In the genomic region with DNA sequence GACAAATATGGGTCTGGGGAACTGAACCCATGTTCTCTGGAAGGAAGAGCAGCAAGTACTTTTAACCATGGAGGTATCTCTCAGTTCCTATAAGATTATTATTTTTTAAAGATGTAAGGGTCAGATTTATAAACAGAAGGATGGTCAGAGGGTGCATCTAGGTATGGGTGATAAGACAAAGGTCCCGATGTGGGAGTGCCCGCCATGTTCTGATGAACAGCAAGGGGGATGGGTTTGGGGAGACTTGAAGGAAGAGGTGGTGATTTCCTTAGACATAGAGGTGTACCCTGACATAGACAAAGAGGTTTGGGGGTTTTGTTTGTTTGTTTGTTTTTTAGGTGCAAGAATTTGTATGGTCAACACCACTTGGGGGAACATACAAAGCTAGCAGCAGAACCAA, we compare ENCODE assay signal across 8 mouse cellular contexts. TPM values are rescaled to one million over a fixed set of nuclear protein-coding genes. Genes with fewer than 3 reads are reported as not detected.
DNase-seq lines count a peak whose midpoint lies in the region; ATAC-seq and TF ChIP-seq lines count a peak whose summit lies in the region.

No protein-coding gene starts in this region.

- H3K9me3 ChIP-seq in heart, embryonic 14.5 days (ENCODE audit: control insufficient read depth, low read length), result no peaks in the 10 kb centered on the region
- H3K9me3 ChIP-seq in MEL (replicated peaks; ENCODE audit: insufficient read depth, low read length), result no peaks in the 10 kb centered on the region
- H3K9me3 ChIP-seq in heart, embryonic 16.5 days (replicated peaks; ENCODE audit: control insufficient read depth, low read length), result no peaks in the 10 kb centered on the region
- no peaks in the 10 kb centered on the region for H3K9me3 ChIP-seq in liver, embryonic 16.5 days (replicated peaks; ENCODE audit: control insufficient read depth, low read length)

- intact Hi-C loops in heart, postnatal 10 days (cut with DNase I), result loop anchor here (2.0 kb wide), 2 partner anchors 27 to 53 kb away; no protein-coding TSS in a partner anchor

- H3K79me2 ChIP-seq in MEL (ENCODE audit: control insufficient read depth, insufficient read depth, low read length, poor library complexity), result peaks cover 21% of the 10 kb centered on the region

- no peak for TF ChIP-seq CTCF in MEL (IDR thresholded peaks at IDR 0.05 in 2 of 3, conservative IDR thresholded peaks at IDR 0.05 in 1 of 3; ENCODE audit: control insufficient read depth in 1 of 3, insufficient read depth in 1 of 3, low read depth in 2 of 3, low read length in 3 of 3, poor library complexity in 1 of 3, severe bottlenecking in 1 of 3)

- H3K27ac ChIP-seq in heart, embryonic 14.5 days (replicated peaks in 1 of 2; ENCODE audit: control insufficient read depth in 1 of 2, insufficient read depth in 1 of 2, low read depth in 2 of 2, low read length in 2 of 2), result 0 out of 4 replicates have a peak overlapping the region, but pooled peaks of 1 of the 2 experiments have one; percentile 81
- H3K27ac ChIP-seq in MEL (ENCODE audit: control insufficient read depth, low read depth, low read length), result no peak overlapping the region
- no peak overlapping the region for H3K27ac ChIP-seq in heart, embryonic 16.5 days (ENCODE audit: low read length)
- no peak overlapping the region for H3K27ac ChIP-seq in liver, embryonic 16.5 days (ENCODE audit: low read length)

- TF ChIP-seq POLR2A in MEL (IDR thresholded peaks at IDR 0.05; ENCODE audit: control insufficient read depth in 1 of 2, insufficient read depth in 1 of 2, low read depth in 1 of 2, low read length in 2 of 2, poor library complexity in 1 of 2), result no peak

- no peaks in the 10 kb centered on the region for H3K36me3 ChIP-seq in heart, embryonic 14.5 days (ENCODE audit: control insufficient read depth, insufficient read depth, low read length)
- H3K36me3 ChIP-seq in MEL (ENCODE audit: control insufficient read depth in 1 of 2, insufficient read depth in 2 of 2, low read length in 2 of 2), result peaks cover 0 to 11% of the 10 kb centered on the region in 2 experiments; a peak in 2 of 4 replicates
- H3K36me3 ChIP-seq in heart, embryonic 16.5 days (ENCODE audit: control insufficient read depth, insufficient read depth), result no peaks in the 10 kb centered on the region
- peaks cover 5% of the 10 kb centered on the region for H3K36me3 ChIP-seq in liver, embryonic 16.5 days (ENCODE audit: control insufficient read depth, insufficient read depth)

- H3K4me3 ChIP-seq in heart, embryonic 14.5 days (ENCODE audit: control insufficient read depth in 1 of 2, insufficient read depth in 1 of 2, low read depth in 1 of 2, low read length in 2 of 2), result peak overlapping the region in 1 of 2 experiments; percentile 74; a peak in 1 of 4 replicates
- peak overlapping the region; percentile 41 to 69 for H3K4me3 ChIP-seq in MEL (ENCODE audit: control insufficient read depth in 1 of 2, insufficient read depth in 1 of 2, low read depth in 2 of 2, low read length in 2 of 2)
- H3K4me3 ChIP-seq in heart, embryonic 16.5 days (ENCODE audit: low read length), result peak overlapping the region; percentile 86
- H3K4me3 ChIP-seq in liver, embryonic 16.5 days (ENCODE audit: low read depth, low read length), result peak overlapping the region; percentile 95; the same call in 1 of the 2 replicates

- peaks cover 2 to 7% of the 10 kb centered on the region in 2 experiments for H3K4me1 ChIP-seq in heart, embryonic 14.5 days (ENCODE audit: control insufficient read depth in 2 of 2, insufficient read depth in 2 of 2, low read length in 2 of 2)
- H3K4me1 ChIP-seq in MEL (ENCODE audit: control insufficient read depth in 1 of 2, insufficient read depth in 2 of 2, low read length in 2 of 2), result peaks cover 0 to 20% of the 10 kb centered on the region in 2 experiments
- H3K4me1 ChIP-seq in heart, embryonic 16.5 days (ENCODE audit: control insufficient read depth, insufficient read depth, low read length), result peaks cover 17% of the 10 kb centered on the region
- H3K4me1 ChIP-seq in liver, embryonic 16.5 days (ENCODE audit: control insufficient read depth, low read depth, low read length), result peaks cover 29% of the 10 kb centered on the region

- ATAC-seq in heart, embryonic 14.5 days (ENCODE audit: insufficient number of reproducible peaks, insufficient read depth, low FRiP score, low read depth), result no peak
- no peak for ATAC-seq in heart, embryonic 16.5 days (replicated peaks; ENCODE audit: extremely low read depth, insufficient read depth, low FRiP score)
- ATAC-seq in liver, embryonic 16.5 days (ENCODE audit: low read depth), result no peak
- no peak for ATAC-seq in frontal cortex, adult (ENCODE audit: low TSS enrichment)

- WGBS in heart, embryonic 14.5 days, result 61% methylated on average over 2 of the region's 2 CpGs
- WGBS in heart, embryonic 16.5 days, result 64% methylated on average over 2 of the region's 2 CpGs
- WGBS in liver, embryonic 16.5 days (ENCODE audit: insufficient replicate concordance), result 42% methylated on average over 2 of the region's 2 CpGs

- peak overlapping the region; percentile 93 for H3K4me2 ChIP-seq in heart, embryonic 14.5 days (ENCODE audit: low read length)
- H3K4me2 ChIP-seq in heart, embryonic 16.5 days (ENCODE audit: low read depth, low read length), result peak overlapping the region; percentile 98
- H3K4me2 ChIP-seq in liver, embryonic 16.5 days (ENCODE audit: low read depth, low read length), result peak overlapping the region; percentile 94

- no peak for TF ChIP-seq EP300 in MEL (IDR thresholded peaks at IDR 0.05; ENCODE audit: low read depth in 1 of 2, low read length in 2 of 2)

- TF ChIP-seq RAD21 in MEL (IDR thresholded peaks at IDR 0.05; ENCODE audit: low read depth, low read length), result no peak

- no peak for DNase-seq in heart, postnatal 10 days
- DNase-seq in MEL (ENCODE audit: low read depth, low spot score), result no peak
- DNase-seq in c-Kit-positive CD71-positive TER-119-positive erythroid progenitor cells, embryonic 14.5 days (ENCODE audit: low spot score), result no peak
- no peak for DNase-seq in layer of hippocampus, adult 9-10 months (ENCODE audit: low spot score)

- no peaks in the 10 kb centered on the region for H3K27me3 ChIP-seq in heart, embryonic 14.5 days (ENCODE audit: control insufficient read depth, insufficient read depth, low read length)
- H3K27me3 ChIP-seq in MEL (ENCODE audit: control insufficient read depth in 1 of 2, insufficient read depth in 2 of 2, low read length in 2 of 2), result no peaks in the 10 kb centered on the region
- H3K27me3 ChIP-seq in heart, embryonic 16.5 days (ENCODE audit: control insufficient read depth, insufficient read depth, low read length), result no peaks in the 10 kb centered on the region
- no peaks in the 10 kb centered on the region; the same call in 1 of the 2 replicates for H3K27me3 ChIP-seq in liver, embryonic 16.5 days (ENCODE audit: control insufficient read depth, insufficient read depth, low read depth, low read length)

- H3K9ac ChIP-seq in heart, embryonic 14.5 days (ENCODE audit: low read length), result peak overlapping the region; percentile 93
- H3K9ac ChIP-seq in MEL (ENCODE audit: control insufficient read depth, low read depth, low read length, poor library complexity, severe bottlenecking), result peak overlapping the region; percentile 32; the same call in 1 of the 2 replicates
- no peak overlapping the region; the same call in 1 of the 2 replicates for H3K9ac ChIP-seq in heart, embryonic 16.5 days (ENCODE audit: low read length)
- no peak overlapping the region for H3K9ac ChIP-seq in liver, embryonic 16.5 days (ENCODE audit: low read depth, low read length)

TF ChIP-seq in MEL, 35 proteins besides CTCF, POLR2A, EP300 and RAD21:
- TF ChIP-seq MXI1 (IDR thresholded peaks at IDR 0.05; ENCODE audit: low read depth, low read length) (peak; percentile 1; the same call in 1 of the 2 replicates), USF1 (IDR thresholded peaks at IDR 0.05; ENCODE audit: low read depth, low read length) (no peak), POLR2AphosphoS5 (IDR thresholded peaks at IDR 0.05; ENCODE audit: borderline replicate concordance, low read depth, low read length) (no peak), NELFE (IDR thresholded peaks at IDR 0.05; ENCODE audit: low read depth, low read length) (no peak)

RNA-seq across cellular contexts. Expression of a gene that starts 1.6 kb away (rescaled TPM):
- 6.3 and 6.6 TPM in 2 replicates for polyA plus RNA-seq in heart, embryonic 14.5 days (2014; fragmentation: Nextera tagmentation; extraction: Ambion mirVana)
- total RNA-seq in heart, postnatal 10 days (2021), result 10 to 100 TPM; 12.2 to 13.0 TPM
- 23.5 and 27.4 TPM in 2 replicates for total RNA-seq in MEL (2012; rRNA removed)
- polyA plus RNA-seq in MEL (2012; ENCODE audit: insufficient read depth in 1 of 2, insufficient read length in 2 of 2, low read depth in 1 of 2, low replicate concordance in 2 of 2, missing spikeins in 1 of 2), result 10 to 100 TPM in 1 of 2 experiments, not detected in 1; 26.7 TPM
- polyA plus RNA-seq in heart, embryonic 16.5 days (2015; fragmentation: Nextera tagmentation; extraction: Ambion mirVana), result 9.3 and 9.7 TPM in 2 replicates
- 24.1 and 26.3 TPM in 2 replicates for polyA plus RNA-seq in liver, embryonic 16.5 days (2015; fragmentation: Nextera tagmentation; extraction: Ambion mirVana)

Comparison
In these comparisons a context has a peak if more than half of its experiments do, and no peak if none do; other contexts are left out.
1. H3K9ac ChIP-seq: peak in heart, embryonic 14.5 days (single experiment) and MEL (single experiment); none in heart, embryonic 16.5 days (single experiment) and liver, embryonic 16.5 days (single experiment).
2. Peak in every context shown above with its lines, with median percentiles within 50 percentile points of each other: H3K4me2 ChIP-seq.